Mouse (Mus musculus) kidney, adult 11 months (tissue): Measurements from ENCODE around the gene Poll.

Experiments used
- DNase-seq: peaks from one replicate; pipeline ENCODE4 v3.0.0; 2022

Poll gene

DNA sequence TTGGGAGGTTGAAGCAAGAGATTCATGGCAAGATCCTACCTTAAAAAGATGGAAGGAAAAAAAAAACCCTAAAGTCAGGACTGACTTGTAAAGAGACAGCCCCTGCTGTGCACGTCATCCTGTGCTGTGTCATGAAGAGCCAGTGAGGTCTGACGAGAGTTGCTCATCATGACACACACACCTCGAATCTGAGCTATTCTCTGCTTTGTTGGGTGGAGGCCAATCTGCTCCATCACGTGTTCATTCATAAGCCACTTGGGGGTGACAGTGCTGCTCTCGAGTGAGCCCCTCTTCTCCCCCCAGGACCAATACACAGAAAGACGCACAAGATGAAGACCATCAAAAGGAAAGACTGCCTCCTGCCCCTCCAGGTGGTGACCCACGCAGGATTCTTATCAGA is 26.7 kb downstream of the Poll start:
- DNase-seq = no peak

DNA sequence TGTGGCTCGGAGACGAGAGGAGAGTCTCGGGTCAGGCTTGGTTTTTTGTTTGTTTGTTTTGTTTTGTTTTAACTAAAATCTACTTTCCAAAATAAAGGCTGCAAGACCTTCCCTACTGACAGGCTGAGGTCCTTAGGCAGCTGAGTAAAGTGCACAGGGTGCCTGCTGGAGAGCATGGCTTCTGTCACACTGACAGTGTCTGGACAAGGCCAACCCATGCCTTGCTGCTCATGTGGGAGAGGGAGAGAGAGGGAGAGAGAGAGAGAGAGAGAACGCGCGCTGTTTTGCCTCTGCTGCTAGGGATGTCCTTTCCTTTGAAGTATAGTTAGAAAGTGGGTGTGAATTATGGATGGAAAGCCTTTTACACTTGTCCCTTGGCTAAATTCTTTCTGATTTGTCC is 28.8 kb downstream of the Poll start:
- DNase-seq = no peak

DNA sequence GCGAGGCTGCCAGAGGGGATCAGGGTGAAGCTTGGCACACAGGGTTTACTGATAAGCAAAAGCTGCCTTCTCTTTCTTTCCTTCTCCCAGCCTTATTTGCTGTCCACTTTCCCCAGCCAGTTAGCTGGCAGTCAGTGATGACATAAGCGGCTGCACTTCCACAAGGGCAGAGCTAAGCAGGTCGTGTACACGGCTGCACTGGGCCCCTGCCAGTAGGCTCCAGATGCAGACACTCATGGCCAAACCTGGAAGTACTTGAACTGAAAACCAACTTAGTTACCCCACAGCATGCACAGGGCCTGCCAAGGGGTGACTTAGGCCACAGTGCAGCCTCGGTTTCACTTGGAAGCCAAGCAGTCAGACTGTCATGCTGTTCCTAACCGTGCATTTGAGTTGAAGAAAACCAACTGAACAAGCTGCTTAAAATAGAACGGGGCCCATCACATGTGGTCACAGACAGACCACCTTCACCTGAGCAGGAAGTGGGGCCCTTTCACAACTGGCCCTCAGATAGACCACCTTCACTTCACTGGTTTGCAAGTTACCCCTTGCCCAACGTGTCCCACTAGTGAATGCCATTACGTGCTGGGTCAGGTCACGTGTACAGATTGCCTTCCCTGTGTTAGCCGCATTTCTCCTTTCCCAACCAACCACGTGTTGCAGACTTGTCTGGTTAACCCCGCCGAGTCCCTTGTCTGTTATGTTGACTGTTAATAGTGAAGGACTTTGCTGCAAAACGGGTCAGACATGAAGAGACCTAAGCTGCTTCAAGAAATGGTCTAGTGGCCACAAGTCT is 29.9 kb downstream of the Poll start:
- no peak for DNase-seq

DNA sequence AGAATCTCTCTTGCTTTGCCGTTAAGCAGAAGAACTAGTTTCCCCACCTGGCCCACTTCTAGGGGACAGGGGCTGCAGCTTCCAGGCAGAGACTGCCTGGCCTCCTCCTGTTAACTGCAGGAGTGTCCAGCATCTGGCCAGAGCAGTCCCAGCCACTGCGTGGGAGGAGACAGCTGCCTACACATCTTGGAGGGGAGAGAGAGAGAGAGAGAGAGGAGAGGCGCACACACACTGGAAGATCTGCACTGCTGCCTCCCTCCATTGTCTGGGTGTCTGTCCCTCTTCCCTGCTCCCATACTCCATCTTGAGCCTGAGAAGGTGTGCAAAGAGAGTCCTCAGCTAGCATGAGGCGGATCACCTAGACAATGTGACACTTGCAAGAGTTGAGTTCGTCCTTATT is 31.0 kb downstream of the Poll start:
- no peak for DNase-seq

DNA sequence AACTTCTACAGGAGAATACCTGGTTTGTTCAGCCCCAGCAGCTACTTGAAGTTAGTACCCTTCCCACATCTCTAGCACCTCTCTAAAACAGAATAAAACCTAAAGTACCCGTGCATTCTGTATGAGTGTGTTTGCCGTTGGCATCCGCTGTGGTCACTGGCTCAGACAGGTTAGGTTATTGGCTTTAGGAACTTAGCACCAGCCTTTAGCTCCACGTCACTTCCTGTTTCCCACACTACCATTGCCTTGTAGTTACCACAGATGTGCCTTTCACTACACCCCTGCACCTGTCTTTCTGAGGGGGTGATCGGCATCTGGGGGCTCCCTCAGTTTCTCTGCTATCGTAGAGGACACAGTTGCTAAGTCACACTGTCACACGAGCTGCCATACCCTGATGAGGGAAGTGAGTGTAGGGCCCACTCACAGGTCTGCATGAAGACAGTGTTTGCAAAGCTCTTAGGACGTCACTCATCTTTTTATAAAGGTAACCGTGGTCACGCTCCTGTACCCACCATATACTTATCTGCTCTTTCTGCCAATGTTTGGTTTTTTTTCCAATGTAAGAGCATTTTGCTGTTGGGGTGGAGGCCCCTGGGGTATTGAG is 32.3 kb downstream of the Poll start:
- no peak for DNase-seq

DNA sequence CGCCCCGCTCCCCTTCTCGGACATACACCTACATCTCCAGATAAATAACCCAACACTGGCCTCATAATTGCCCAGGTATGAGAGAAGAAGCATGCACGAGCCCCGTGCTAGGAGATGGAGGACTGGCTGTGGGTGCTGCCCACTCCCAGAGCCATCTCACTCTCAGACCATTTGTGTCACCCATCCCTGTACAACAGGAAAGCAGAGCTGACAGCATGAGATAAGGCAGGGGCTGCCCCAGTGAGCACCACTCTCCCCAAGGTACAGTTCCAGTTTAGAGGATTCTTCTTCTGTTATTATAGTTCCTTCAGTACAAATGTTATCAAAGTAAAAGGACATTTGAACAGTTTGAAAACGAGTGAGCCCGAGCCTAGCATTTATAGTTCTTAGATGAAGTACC is 32.9 kb downstream of the Poll start:
- DNase-seq = no peak

DNA sequence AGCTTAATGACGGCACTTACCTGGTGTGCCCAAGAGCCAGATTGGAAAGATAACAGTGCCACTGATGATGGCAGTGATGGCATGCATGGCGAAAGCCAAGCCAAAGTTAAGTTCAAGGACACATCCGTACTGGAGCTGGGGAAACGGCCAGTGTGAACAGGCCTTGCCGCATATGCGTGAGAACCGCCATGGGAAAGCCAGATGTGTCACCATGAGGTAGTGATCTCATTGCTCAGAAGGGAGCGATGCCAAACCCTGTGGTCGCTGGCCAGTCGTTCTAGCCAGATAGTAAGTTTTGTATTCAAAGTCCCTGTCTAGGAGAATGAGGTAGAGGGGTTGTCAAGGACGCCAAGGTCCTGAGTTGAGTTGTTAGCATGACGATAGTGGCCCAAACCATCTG is 44.1 kb downstream of the Poll start:
- no peak for DNase-seq

DNA sequence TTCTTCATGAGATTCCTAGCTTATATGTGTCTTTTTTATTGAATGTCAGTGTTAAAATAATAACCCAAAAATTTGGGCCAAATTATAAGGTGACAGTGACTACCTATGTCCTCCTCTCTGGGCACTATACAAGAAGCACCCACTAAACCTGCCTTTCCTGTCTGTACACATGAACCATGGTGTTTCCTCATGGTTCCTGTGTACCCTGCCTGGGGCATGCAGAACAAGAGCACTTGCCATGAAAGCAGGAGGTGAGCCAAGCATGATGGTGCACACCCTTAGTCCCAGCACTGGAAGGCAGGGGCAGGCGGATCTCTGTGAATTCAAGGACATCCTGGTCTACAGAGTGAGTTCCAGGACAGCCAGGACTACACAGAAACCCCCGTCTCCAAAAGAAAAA is 45.0 kb downstream of the Poll start:
- no peak for DNase-seq

DNA sequence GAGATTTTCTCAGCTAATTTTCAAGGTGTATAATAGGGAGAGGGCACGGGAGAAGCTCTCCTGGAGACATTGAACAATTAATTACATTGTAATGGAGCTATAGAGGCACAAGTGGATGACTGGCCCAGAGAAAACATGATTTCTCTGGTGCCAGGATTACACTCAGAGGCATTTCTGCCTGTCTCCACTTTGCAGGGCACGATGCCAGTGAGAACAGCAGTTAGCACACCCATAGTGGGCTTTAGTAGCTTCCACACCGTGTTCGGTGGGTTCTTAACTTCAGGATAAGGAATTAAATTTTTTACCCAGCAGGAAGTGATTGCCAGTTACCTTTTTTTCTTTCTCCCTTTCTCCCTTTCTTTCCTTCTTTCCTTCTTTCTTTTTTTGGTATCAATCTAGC is 48.9 kb downstream of the Poll start:
- DNase-seq = no peak

DNA sequence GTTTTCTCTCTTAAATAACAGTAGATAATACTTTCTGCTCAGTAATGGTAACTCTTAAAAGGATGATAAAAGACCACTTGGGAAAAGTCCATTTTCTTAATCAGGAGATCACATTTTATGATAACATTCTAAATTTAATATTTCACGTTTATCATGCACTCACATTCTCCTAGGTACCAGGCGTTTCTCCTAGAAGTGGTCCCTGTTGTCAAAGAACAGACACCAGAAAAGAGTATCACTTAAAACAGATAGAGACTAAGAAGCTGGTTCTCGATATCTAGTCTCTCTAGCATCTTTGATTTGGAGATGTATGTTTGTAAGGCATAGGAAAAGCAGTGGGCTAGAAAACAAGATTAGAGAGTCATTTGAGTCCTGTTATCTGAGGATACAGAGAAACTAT is 49.7 kb downstream of the Poll start:
- DNase-seq = no peak

DNA sequence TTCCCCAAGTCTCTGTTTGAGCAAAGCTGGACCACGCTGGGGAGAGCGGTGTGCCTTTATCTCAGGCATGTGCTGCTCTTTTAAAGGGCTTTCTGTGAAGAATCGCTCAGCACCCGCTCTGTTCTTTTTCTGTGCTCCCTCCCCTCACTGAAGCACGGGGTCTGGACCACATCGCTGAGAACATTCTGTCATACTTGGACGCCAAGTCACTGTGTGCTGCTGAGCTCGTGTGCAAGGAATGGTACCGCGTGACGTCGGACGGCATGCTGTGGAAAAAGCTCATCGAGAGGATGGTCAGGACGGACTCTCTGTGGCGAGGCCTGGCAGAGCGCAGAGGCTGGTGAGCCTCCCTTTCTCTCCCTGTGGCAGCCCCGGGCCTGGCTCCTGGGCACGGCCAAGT is 52.8 kb downstream of the Poll start:
- DNase-seq = no peak

DNA sequence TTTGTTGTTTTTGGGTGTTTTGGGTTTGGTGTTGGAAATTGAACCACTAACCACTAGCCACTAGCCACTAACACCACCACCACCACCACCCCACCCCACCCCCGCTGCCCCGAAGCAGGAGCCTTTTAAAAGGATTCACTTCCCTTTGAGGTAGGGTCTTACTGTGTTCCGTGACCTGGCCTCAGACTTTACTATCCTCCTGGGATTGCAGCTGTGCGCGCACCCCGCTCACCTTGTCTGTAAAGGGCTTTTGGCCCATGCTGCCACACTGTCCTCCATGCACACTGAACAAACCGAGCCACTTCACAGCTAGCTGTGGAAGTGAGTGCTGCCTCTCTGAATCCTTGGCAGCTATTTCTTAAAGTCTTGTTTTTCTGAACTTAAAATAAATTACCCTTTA is 54.9 kb downstream of the Poll start:
- no peak for DNase-seq
